Mouse (Mus musculus) ES-E14 (cell line): ENCODE measurements around the gene Pard3b.

ENCODE experiments used
- CHD2 ChIP-seq: IDR thresholded peaks from 2 replicates; pipeline ENCODE4 v1.6.1; 2014; ENCODE audit warnings: mild to moderate bottlenecking, low read depth, low read length, inconsistent platforms
- HCFC1 ChIP-seq: IDR thresholded peaks from 2 replicates; pipeline ENCODE4 v1.6.1; 2012; ENCODE audit warnings: low read length, inconsistent platforms, borderline replicate concordance; ENCODE audit not compliant: insufficient read depth
- MAFK ChIP-seq: IDR thresholded peaks from 2 replicates; pipeline ENCODE4 v1.6.1; 2014; ENCODE audit warnings: mild to moderate bottlenecking, low read depth, low read length, inconsistent platforms; ENCODE audit not compliant: insufficient read depth
- ZC3H11A ChIP-seq: IDR thresholded peaks from 2 replicates; pipeline ENCODE4 v1.6.1; 2012; ENCODE audit warnings: low read depth, mild to moderate bottlenecking, inconsistent platforms, low read length, borderline replicate concordance
- ZNF384 ChIP-seq: IDR thresholded peaks from 2 replicates; pipeline ENCODE4 v1.6.1; 2012; ENCODE audit warnings: low read depth, low read length, inconsistent platforms

GRCm38 (mm10) chr1:62382807-62383514, 744.3 kb downstream of the Pard3b start:
- TF ChIP-seq HCFC1 (no peak), ZNF384 (no peak), MAFK (no peak), ZC3H11A (no peak), CHD2 (no peak)
